Mouse (Mus musculus): Measurements from ENCODE around the gene Coq8a. TPM values are rescaled to one million over a fixed set of nuclear protein-coding genes. Genes with fewer than 3 reads are reported as not detected.

Coq8a gene
- polyA plus RNA-seq, 1 experiment from 2014 or later = 5.4 TPM

DNA sequence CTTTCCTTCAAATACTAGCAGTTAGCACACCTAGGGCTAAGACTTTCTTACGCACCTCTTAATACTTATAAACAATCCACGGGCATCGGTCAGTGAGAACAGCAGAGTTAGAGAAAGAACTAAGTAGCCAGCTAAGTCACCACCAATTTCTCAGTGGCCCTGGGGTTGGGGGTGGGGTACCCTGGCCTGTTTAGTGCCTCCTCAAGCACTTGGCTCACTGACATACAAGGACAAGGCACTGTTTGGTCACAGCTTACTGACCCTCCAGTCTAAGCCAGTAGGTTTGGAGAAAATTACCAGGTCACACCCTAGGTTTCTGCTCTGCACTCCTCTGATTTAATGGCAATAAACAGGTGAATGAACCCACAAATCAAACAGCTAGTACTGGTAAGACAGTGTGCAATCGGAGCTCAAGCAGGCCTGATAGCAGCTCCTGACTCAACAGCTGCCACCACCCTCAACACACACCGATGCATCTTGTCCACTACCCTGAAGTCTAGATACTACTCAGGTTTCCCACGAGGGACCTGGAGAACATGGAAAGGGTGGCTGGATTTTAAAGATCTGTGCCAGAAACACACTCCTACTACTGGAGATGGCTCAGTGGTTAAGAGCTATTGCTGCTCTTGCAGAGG is 15.8 kb downstream of the Coq8a start:
- no peaks in the 10 kb centered on the region for H3K4me1 ChIP-seq
- H3K27ac ChIP-seq = no peak overlapping the region
- no peak for ATAC-seq (ENCODE audit: insufficient number of reproducible peaks, insufficient read depth, low FRiP score, low TSS enrichment)
- no peaks in the 10 kb centered on the region for H3K27me3 ChIP-seq
- H3K9ac ChIP-seq = no peak overlapping the region
- no peaks in the 10 kb centered on the region for H3K36me3 ChIP-seq
- H3K4me2 ChIP-seq (replicated peaks) = no peak overlapping the region
- 91% methylated on average over 6 of the region's 6 CpGs for WGBS
- no peak overlapping the region for H3K4me3 ChIP-seq
- no peaks in the 10 kb centered on the region for H3K9me3 ChIP-seq

- WGBS = 69% methylated on average over 3 of the region's 3 CpGs
- Histone ChIP-seq H3K9ac (no peak overlapping the region), H3K4me1 (no peaks in the 10 kb centered on the region), H3K4me3 (no peak overlapping the region), H3K4me2 (replicated peaks) (no peak overlapping the region), H3K9me3 (no peaks in the 10 kb centered on the region), H3K27me3 (no peaks in the 10 kb centered on the region), H3K36me3 (no peaks in the 10 kb centered on the region), H3K27ac (no peak overlapping the region)
- no peak for ATAC-seq (ENCODE audit: insufficient number of reproducible peaks, insufficient read depth, low FRiP score, low TSS enrichment)
These were observed 16.7 kb downstream of the Coq8a start for GRCm38 (mm10) chr1:180182731-180183130.

DNA sequence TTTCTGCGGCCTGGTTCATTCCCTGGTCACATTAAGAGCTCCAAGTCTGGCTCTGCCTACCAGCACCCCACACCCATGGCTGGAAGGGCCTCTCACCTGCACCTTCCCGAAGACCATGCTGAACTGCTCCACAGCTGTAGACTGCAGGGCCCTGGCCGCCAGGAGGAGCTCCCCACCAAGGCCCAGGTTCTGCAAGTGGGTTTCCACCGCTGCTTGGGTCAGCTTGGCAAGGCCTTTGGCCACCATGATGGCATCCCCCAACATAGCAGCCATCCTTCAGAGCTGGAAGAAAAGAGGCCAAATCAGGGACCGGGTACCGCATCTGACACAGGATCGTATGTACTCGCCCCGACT is 17.5 kb downstream of the Coq8a start:
- Histone ChIP-seq H3K9ac (no peak overlapping the region), H3K4me3 (no peak overlapping the region), H3K4me2 (replicated peaks) (no peak overlapping the region), H3K36me3 (no peaks in the 10 kb centered on the region), H3K27me3 (no peaks in the 10 kb centered on the region), H3K4me1 (no peaks in the 10 kb centered on the region), H3K9me3 (no peaks in the 10 kb centered on the region), H3K27ac (no peak overlapping the region)
- no peak for ATAC-seq (ENCODE audit: insufficient number of reproducible peaks, insufficient read depth, low FRiP score, low TSS enrichment)
- 84% methylated on average over 9 of the region's 9 CpGs for WGBS

GRCm38 (mm10) chr1:180181304-180181965 is 18.0 kb downstream of the Coq8a start:
- no peaks in the 10 kb centered on the region for H3K36me3 ChIP-seq
- H3K27me3 ChIP-seq = no peaks in the 10 kb centered on the region
- H3K4me2 ChIP-seq (replicated peaks) = no peak overlapping the region
- H3K4me1 ChIP-seq = no peaks in the 10 kb centered on the region
- no peaks in the 10 kb centered on the region for H3K9me3 ChIP-seq
- no peak for ATAC-seq (ENCODE audit: insufficient number of reproducible peaks, insufficient read depth, low FRiP score, low TSS enrichment)
- no peak overlapping the region for H3K9ac ChIP-seq
- WGBS = 86% methylated on average over 7 of the region's 7 CpGs
- H3K4me3 ChIP-seq = no peak overlapping the region
- H3K27ac ChIP-seq = no peak overlapping the region

DNA sequence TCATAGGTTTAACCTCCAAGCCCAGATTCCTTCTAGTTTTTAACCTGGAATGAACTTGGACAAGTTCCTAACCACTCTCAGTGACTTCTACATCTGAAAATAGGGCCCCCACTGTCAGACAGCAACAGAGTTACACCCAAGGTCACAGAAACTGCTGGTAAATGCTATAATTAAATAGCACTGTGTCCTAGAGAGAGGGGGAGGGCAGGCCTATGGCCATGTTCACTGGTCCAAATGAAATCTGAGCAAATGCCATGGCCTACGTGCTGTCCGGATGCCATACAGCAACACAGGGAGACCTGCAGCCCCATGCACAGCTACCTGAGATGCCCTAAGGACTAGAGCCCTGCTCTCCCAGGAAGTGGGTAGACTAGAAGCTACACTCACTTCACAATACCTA is 19.6 kb downstream of the Coq8a start:
- Histone ChIP-seq H3K27me3 (no peaks in the 10 kb centered on the region), H3K9ac (no peak overlapping the region), H3K36me3 (no peaks in the 10 kb centered on the region), H3K27ac (no peak overlapping the region), H3K9me3 (no peaks in the 10 kb centered on the region), H3K4me3 (no peak overlapping the region), H3K4me1 (no peaks in the 10 kb centered on the region), H3K4me2 (replicated peaks) (no peak overlapping the region)
- no peak for ATAC-seq (ENCODE audit: insufficient number of reproducible peaks, insufficient read depth, low FRiP score, low TSS enrichment)
- 66% methylated on average over 2 of the region's 2 CpGs for WGBS

DNA sequence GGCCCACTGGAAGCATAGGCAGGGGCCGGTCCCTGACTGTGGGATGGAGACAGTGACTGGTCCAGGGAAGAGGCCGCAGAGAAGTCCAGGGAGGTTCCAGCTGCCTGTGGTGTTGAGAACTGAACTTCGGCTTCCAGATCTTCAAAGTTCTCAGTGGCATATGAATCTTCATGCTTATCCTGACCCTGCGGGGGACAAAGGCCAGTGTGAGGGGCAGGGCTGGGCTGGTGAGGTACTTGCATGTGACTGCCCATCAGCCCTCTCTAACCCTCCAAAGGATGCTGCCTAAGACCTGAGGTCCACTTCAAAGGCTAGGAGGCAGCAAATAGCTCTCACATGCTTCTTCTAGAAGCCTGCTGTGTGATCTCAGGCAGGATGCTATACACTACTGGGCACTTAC is 20.3 kb downstream of the Coq8a start:
- 93% methylated on average over 4 of the region's 4 CpGs for WGBS
- H3K9ac ChIP-seq = no peak overlapping the region

DNA sequence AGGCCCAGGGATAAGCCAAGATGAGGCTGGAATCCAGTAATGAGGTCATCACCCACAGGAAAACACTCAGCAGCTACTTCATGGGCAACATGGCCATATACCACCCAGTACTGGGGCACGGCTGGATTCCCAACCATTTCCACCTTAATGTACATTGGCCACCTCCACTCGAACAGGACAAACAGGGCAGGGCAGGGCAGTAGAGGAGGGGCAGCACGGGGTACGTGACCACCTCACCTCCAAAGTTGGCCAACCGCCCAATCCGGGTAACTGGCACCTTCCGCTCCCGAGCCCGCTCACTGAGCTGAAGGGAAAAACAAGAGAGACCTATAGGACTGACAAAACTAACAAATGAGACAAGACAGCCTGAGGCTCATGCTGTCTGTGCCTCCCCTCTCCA is 21.1 kb downstream of the Coq8a start:
- Histone ChIP-seq H3K4me3 (no peak overlapping the region), H3K9ac (no peak overlapping the region), H3K27ac (no peak overlapping the region)

More for the DNA sequence above, 20.3 kb downstream of the Coq8a start:
- no peak overlapping the region for H3K4me3 ChIP-seq
- no peak overlapping the region for H3K27ac ChIP-seq
- no peaks in the 10 kb centered on the region for H3K9me3 ChIP-seq
- ATAC-seq (ENCODE audit: insufficient number of reproducible peaks, insufficient read depth, low FRiP score, low TSS enrichment) = no peak
- no peaks in the 10 kb centered on the region for H3K36me3 ChIP-seq
- H3K27me3 ChIP-seq = no peaks in the 10 kb centered on the region
- H3K4me2 ChIP-seq (replicated peaks) = no peak overlapping the region
- no peaks in the 10 kb centered on the region for H3K4me1 ChIP-seq

GRCm38 (mm10) chr1:180176784-180177183 is 22.6 kb downstream of the Coq8a start:
- no peaks in the 10 kb centered on the region for H3K36me3 ChIP-seq
- H3K4me1 ChIP-seq = no peaks in the 10 kb centered on the region
- no peak overlapping the region for H3K27ac ChIP-seq
- no peak for ATAC-seq (ENCODE audit: insufficient number of reproducible peaks, insufficient read depth, low FRiP score, low TSS enrichment)
- no peaks in the 10 kb centered on the region for H3K27me3 ChIP-seq
- H3K4me3 ChIP-seq = no peak overlapping the region
- H3K4me2 ChIP-seq (replicated peaks) = no peak overlapping the region
- H3K9me3 ChIP-seq = no peaks in the 10 kb centered on the region
- no peak overlapping the region for H3K9ac ChIP-seq
- 23% methylated on average over 1 of the region's 1 CpGs for WGBS

More for the DNA sequence above, 21.1 kb downstream of the Coq8a start:
- Histone ChIP-seq H3K27me3 (no peaks in the 10 kb centered on the region), H3K4me2 (replicated peaks) (no peak overlapping the region), H3K9me3 (no peaks in the 10 kb centered on the region), H3K36me3 (no peaks in the 10 kb centered on the region), H3K4me1 (no peaks in the 10 kb centered on the region)
- ATAC-seq (ENCODE audit: insufficient number of reproducible peaks, insufficient read depth, low FRiP score, low TSS enrichment) = no peak
- 89% methylated on average over 9 of the region's 9 CpGs for WGBS

DNA sequence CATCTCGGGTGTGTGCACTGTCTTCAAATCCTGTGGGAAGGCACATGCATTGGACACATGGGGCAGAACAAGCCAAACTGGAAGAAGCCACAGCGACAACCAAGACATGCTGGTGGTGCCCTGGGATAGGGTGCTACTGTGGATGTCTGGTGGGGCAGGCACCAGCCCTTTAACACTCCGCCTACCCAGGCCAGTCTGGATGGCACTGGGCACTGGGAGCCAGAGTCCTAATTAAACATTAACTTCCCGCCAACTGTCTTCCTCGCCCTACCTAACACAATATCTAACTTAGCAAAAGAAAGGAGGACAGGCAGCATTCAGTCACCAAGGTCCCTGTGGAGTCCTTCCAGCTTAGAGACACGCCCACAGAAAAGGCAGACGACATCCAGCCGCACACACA is 23.8 kb downstream of the Coq8a start:
- H3K4me2 ChIP-seq (replicated peaks) = no peak overlapping the region
- WGBS = 61% methylated on average over 8 of the region's 8 CpGs
- no peaks in the 10 kb centered on the region for H3K4me1 ChIP-seq
- no peaks in the 10 kb centered on the region for H3K27me3 ChIP-seq
- H3K9me3 ChIP-seq = no peaks in the 10 kb centered on the region
- no peak for ATAC-seq (ENCODE audit: insufficient number of reproducible peaks, insufficient read depth, low FRiP score, low TSS enrichment)
- H3K4me3 ChIP-seq = no peak overlapping the region
- H3K9ac ChIP-seq = no peak overlapping the region
- H3K27ac ChIP-seq = no peak overlapping the region
- no peaks in the 10 kb centered on the region for H3K36me3 ChIP-seq

DNA sequence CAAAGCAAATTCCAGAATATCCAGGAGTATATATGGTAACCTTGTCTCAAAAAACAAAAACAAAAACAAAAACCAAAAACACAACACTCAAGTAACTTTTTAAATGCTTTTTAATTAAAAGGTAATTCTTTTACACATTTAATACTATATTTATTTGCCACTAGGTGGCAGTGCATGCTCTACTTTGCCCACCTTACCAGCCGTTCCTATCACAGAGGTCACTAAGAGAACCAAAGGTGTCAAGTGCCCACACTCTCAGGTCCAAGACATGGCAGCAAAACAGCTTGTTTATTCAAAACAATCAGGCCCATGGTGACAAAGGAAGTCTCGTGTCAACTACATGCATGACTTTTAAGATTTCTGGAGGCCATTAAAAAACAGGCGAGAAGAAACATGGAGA is 24.2 kb downstream of the Coq8a start:
- Histone ChIP-seq H3K27me3 (no peaks in the 10 kb centered on the region), H3K9ac (no peak overlapping the region), H3K27ac (no peak overlapping the region), H3K4me1 (no peaks in the 10 kb centered on the region), H3K4me2 (replicated peaks) (no peak overlapping the region), H3K4me3 (no peak overlapping the region), H3K36me3 (no peaks in the 10 kb centered on the region), H3K9me3 (no peaks in the 10 kb centered on the region)
- WGBS = 33% methylated on average over 3 of the region's 3 CpGs
- no peak for ATAC-seq (ENCODE audit: insufficient number of reproducible peaks, insufficient read depth, low FRiP score, low TSS enrichment)

GRCm38 (mm10) chr1:180174718-180175117 is 24.7 kb downstream of the Coq8a start:
- no peak for ATAC-seq (ENCODE audit: insufficient number of reproducible peaks, insufficient read depth, low FRiP score, low TSS enrichment)
- H3K27ac ChIP-seq = no peak overlapping the region

GRCm38 (mm10) chr1:180173017-180173416 is 26.4 kb downstream of the Coq8a start:
- 74% methylated on average over 5 of the region's 5 CpGs for WGBS
- H3K4me2 ChIP-seq (replicated peaks) = no peak overlapping the region
- H3K4me3 ChIP-seq = no peak overlapping the region
- H3K9me3 ChIP-seq = no peaks in the 10 kb centered on the region
- H3K27me3 ChIP-seq = no peaks in the 10 kb centered on the region
- H3K36me3 ChIP-seq = no peaks in the 10 kb centered on the region
- H3K27ac ChIP-seq = no peak overlapping the region
- H3K9ac ChIP-seq = no peak overlapping the region
- no peak for ATAC-seq (ENCODE audit: insufficient number of reproducible peaks, insufficient read depth, low FRiP score, low TSS enrichment)
- H3K4me1 ChIP-seq = no peaks in the 10 kb centered on the region

More at GRCm38 (mm10) chr1:180174718-180175117, 24.7 kb downstream of the Coq8a start:
- no peak overlapping the region for H3K4me3 ChIP-seq
- no peaks in the 10 kb centered on the region for H3K36me3 ChIP-seq
- H3K4me2 ChIP-seq (replicated peaks) = no peak overlapping the region
- WGBS = 65% methylated on average over 6 of the region's 6 CpGs
- no peaks in the 10 kb centered on the region for H3K27me3 ChIP-seq
- no peaks in the 10 kb centered on the region for H3K9me3 ChIP-seq
- H3K4me1 ChIP-seq = no peaks in the 10 kb centered on the region
- no peak overlapping the region for H3K9ac ChIP-seq
